Mouse (Mus musculus): ENCODE data around the gene Pomc.

DNA sequence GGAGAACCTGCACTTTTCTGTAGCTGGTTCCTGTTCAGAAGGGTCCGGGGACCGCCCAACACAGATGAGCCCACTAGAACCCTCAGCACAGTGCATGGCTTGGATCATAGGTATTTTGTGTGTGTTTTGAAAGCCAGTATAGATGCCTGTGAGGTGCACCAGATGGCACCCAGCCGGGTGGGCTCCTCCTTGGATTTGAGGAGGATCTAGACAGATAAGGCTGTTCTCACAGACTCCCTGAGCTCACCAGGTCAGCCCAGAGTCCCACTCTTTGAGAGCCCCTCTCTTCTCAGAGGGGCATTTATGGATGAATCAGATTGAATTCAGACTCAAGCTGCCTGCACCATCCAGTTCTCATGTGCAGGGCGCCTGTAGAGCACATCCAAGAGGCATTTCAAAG lies 47.7 kb upstream of the Pomc start:
- TF ChIP-seq CTCF (IDR thresholded peaks at IDR 0.05) (no peak), EP300 (IDR thresholded peaks at IDR 0.05) (no peak)

Data from lung, postnatal 0 days (tissue).